Mouse (Mus musculus) embryonic fibroblast, embryonic 13.5 days (primary cell): ENCODE data around the gene Susd1. TPM values are rescaled to one million over a fixed set of nuclear protein-coding genes. Genes with fewer than 3 reads are reported as not detected.

Experiments used
- H3K27ac ChIP-seq: 2 replicates; pipeline ENCODE4 v1.5.1; 2012; ENCODE audit warnings: low read length, control low read depth, inconsistent platforms; ENCODE audit not compliant: insufficient read depth
- H3K4me1 ChIP-seq: 2 replicates; pipeline ENCODE4 v1.6.1; 2011; ENCODE audit warnings: low read length; ENCODE audit not compliant: control insufficient read depth, insufficient read depth
- H3K4me3 ChIP-seq: 2 replicates; pipeline ENCODE4 v1.5.1; 2011; ENCODE audit warnings: mild to moderate bottlenecking, control low read depth, low read length; ENCODE audit not compliant: insufficient read depth
- CTCF ChIP-seq: IDR thresholded peaks from 2 replicates; pipeline ENCODE4 v1.5.1; 2011; ENCODE audit warnings: mild to moderate bottlenecking, control low read depth, low read length, moderate library complexity, borderline replicate concordance; ENCODE audit not compliant: insufficient read depth
- POLR2A ChIP-seq: IDR thresholded peaks from 2 replicates; pipeline ENCODE4 v1.6.1; 2011; ENCODE audit warnings: low read depth, mild to moderate bottlenecking, control low read depth, low read length, moderate library complexity
- polyA plus RNA-seq: library from polyadenylated mRNA; stranded (reverse); fragments of >200 nt; gene quantifications from 2 replicates; pipeline ENCODE4 v1.2.4, GENCODE M21; 2011; ENCODE audit warnings: low read depth; ENCODE audit not compliant: missing spikeins, insufficient read length

Susd1 gene
- polyA plus RNA-seq, 1 experiment: 2.1 TPM

- no peak overlapping the region for H3K27ac ChIP-seq
- no peak for TF ChIP-seq POLR2A
- TF ChIP-seq CTCF: no peak
- H3K4me1 ChIP-seq: no peaks in the 10 kb centered on the region
- no peak overlapping the region for H3K4me3 ChIP-seq
Observed at GRCm38 (mm10) chr4:59411153-59411552, 27.3 kb downstream of the Susd1 start.

DNA sequence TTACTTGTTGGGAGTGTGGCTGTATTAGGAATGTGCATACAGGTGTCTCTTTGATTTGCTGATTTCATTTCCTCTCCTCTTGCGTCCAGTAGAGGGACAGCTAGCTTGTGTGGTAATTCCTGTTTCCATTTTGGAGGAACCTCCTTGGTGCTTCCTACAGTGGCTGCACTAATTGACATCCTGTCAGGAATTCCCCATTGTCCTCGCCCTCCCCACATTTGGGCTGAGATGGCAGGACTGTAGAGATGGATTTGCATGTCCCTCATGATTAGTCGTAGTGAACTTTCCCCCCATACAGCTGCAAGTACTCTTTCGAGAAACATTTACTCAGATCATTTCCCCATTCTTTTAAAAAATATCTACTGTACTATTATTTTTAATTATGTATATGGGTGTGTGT lies 30.7 kb downstream of the Susd1 start:
- TF ChIP-seq POLR2A: no peak
- TF ChIP-seq CTCF: no peak

GRCm38 (mm10) chr4:59404375-59404774 lies 34.1 kb downstream of the Susd1 start:
- Histone ChIP-seq H3K4me1 (no peaks in the 10 kb centered on the region), H3K27ac (no peak overlapping the region), H3K4me3 (no peak overlapping the region)
- TF ChIP-seq POLR2A (no peak), CTCF (no peak)

More for the DNA sequence above, 30.7 kb downstream of the Susd1 start:
- Histone ChIP-seq H3K4me1 (no peaks in the 10 kb centered on the region), H3K27ac (no peak overlapping the region), H3K4me3 (no peak overlapping the region)

DNA sequence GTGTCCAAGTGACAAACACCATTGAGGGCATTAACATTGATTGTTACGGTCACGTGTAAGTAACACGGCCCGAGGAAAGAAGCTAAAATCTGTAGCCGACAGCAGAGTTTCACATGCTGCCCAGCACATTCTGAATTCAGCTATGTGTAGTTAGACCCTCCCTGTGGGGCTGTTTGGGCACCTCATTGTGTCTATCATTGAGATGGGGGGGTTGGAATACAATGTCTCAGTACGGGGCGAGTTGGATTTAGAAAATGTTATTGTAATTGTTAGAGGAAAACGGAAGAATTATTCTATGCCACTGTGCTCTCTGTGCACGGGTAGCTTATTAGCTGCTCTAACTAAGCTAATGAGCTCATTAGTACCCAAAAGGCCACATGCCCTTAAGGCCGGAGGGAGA lies 37.5 kb downstream of the Susd1 start:
- TF ChIP-seq POLR2A: no peak
- TF ChIP-seq CTCF: no peak
- Histone ChIP-seq H3K4me1 (peaks cover 2% of the 10 kb centered on the region; the same call in 1 of the 2 replicates), H3K27ac (no peak overlapping the region), H3K4me3 (no peak overlapping the region)

DNA sequence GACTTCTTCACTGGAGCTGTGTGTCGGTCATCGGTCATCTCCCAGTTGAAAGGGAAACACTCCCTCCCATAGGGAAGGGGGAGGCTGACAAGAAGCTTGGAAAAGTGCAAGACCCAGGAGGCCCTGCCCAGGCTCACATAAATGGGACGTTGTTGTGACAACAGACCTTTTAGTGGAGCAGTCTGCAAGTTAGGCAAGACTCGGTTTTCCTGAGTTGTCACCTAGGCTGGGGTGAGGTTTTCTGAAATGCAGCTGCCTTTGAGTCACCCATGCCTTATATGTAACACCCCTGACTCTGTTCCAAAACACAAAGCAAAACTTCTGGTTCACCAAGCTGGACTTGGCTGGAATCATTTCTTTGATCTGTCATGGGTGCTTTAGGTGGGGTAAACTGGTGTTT lies 39.1 kb downstream of the Susd1 start:
- Histone ChIP-seq H3K4me3 (no peak overlapping the region), H3K4me1 (peaks cover 2% of the 10 kb centered on the region; the same call in 1 of the 2 replicates), H3K27ac (no peak overlapping the region)
- TF ChIP-seq CTCF (no peak), POLR2A (no peak)

- no peak for TF ChIP-seq CTCF
- no peak for TF ChIP-seq POLR2A
- Histone ChIP-seq H3K4me3 (no peak overlapping the region), H3K4me1 (peaks cover 2% of the 10 kb centered on the region; the same call in 1 of the 2 replicates), H3K27ac (no peak overlapping the region)
Observed at GRCm38 (mm10) chr4:59395528-59395927, 42.9 kb downstream of the Susd1 start.

- TF ChIP-seq CTCF: no peak
- TF ChIP-seq POLR2A: no peak
Observed at GRCm38 (mm10) chr4:59394155-59394554, 44.3 kb downstream of the Susd1 start.

DNA sequence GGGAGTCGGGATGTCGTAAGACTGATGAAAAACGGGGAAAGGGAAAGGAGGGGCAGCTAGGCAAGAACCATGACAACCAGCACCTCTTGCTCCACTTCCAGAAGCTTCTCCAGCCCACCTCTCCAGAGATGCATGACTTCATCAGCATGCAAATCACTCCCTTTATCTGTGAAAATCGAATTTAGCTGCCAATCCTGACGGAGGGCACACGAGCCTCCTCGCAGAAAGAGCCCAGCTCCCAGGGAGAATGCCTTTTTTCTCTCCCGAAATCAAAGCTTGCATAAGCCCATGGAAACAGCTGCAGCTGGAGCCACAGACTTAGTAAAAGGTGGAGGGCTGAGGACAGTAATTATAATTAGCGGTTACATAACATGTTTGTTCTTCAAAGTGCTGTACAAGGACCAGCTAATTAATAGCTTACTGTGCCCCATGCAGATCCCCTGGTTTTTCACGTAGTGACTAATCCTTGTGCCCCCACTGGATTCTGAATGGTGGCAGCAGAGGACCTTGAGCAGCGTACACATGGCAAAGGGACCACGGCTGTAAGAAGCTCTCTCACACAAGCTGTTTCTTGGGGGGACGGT lies 49.9 kb downstream of the Susd1 start:
- TF ChIP-seq POLR2A (no peak), CTCF (no peak)
- Histone ChIP-seq H3K4me3 (no peak overlapping the region), H3K27ac (no peak overlapping the region)

More at GRCm38 (mm10) chr4:59394155-59394554, 44.3 kb downstream of the Susd1 start:
- Histone ChIP-seq H3K27ac (no peak overlapping the region), H3K4me3 (no peak overlapping the region), H3K4me1 (peaks cover 2% of the 10 kb centered on the region; the same call in 1 of the 2 replicates)

DNA sequence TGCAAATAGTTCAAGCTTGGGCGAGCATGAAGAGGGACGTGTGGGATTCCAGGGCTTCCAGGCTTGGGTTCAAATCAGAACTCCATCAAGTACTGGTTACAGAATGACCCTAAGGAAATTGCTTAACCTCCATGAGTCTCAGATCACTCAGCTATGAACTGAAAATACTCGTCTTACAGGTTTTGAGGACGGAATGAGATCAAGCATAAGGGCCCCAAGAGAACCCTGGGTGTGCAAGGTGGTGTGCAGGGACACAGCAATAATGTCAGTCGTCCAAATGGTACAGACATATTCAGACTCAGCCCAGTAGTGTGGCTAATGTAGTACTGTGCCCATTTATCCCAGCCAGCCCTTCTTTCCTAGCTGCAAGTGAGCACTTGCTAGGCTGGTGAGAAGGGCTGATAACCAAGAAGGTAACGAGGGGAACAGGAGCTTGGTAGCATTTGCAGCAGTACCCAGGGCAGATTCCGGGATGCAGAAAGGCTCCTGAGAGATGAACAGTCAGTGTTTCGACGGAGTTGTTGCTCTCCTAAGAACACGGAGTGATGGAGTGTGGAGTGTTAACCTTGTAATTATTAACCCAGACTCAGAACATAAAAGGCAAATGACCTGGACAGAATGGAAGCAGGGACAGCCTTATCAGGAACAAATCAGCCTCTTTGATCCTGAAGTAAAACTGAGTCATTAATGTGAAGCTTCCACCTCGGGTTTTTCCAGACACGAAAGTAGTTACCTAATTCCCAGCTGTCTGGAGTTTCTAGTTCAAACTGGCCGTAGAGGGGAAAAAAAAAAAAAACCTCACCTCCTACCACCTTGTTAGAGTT lies 50.8 kb downstream of the Susd1 start:
- peaks cover 2% of the 10 kb centered on the region; the same call in 1 of the 2 replicates for H3K4me1 ChIP-seq
- no peak overlapping the region for H3K4me3 ChIP-seq
- no peak for TF ChIP-seq POLR2A
- no peak for TF ChIP-seq CTCF
- H3K27ac ChIP-seq: no peak overlapping the region

More for the DNA sequence above, 49.9 kb downstream of the Susd1 start:
- peaks cover 2% of the 10 kb centered on the region; the same call in 1 of the 2 replicates for H3K4me1 ChIP-seq
